Mouse (Mus musculus) limb, embryonic 15.5 days (tissue): ENCODE measurements at regions not wholly inside any gene's neighbourhood (a gene's known extent, or its start where the extent isn't known, plus 50 kb on each side); places are given as distances from the start of the nearest gene placed in this dataset.
A peak's percentile ranks its signal among the peaks of the same experiment; 100 is the strongest.

Experiments used
- ATAC-seq: fragments of 200-750 bp; cut with Nextera tagmentation; 2 replicates; pipeline ENCODE4 v1.8.0; 2017; ENCODE audit warnings: low read depth, moderate TSS enrichment; ENCODE audit not compliant: insufficient number of reproducible peaks, low FRiP score, low TSS enrichment
- H3K27ac ChIP-seq: fragments of 300-500 bp; sonication (generic); 2 replicates; pipeline ENCODE4 v1.5.1; 2015; ENCODE audit warnings: moderate library complexity, mild to moderate bottlenecking, inconsistent platforms
- H3K27me3 ChIP-seq: fragments of 300-500 bp; sonication (generic); 2 replicates; pipeline ENCODE4 v1.6.1; 2015; ENCODE audit warnings: inconsistent platforms
- H3K36me3 ChIP-seq: fragments of 300-500 bp; sonication (generic); 2 replicates; pipeline ENCODE4 v1.6.1; 2015; ENCODE audit warnings: inconsistent platforms
- H3K4me1 ChIP-seq: fragments of 300-500 bp; sonication (generic); 2 replicates; pipeline ENCODE4 v1.6.1; 2015; ENCODE audit warnings: inconsistent platforms
- H3K4me2 ChIP-seq: fragments of 300-500 bp; sonication (generic); 2 replicates; pipeline ENCODE4 v1.6.1; 2015; ENCODE audit warnings: mild to moderate bottlenecking, inconsistent platforms
- H3K4me3 ChIP-seq: fragments of 300-500 bp; sonication (generic); 2 replicates; pipeline ENCODE4 v1.5.1; 2015; ENCODE audit warnings: mild to moderate bottlenecking, inconsistent platforms
- H3K9ac ChIP-seq: fragments of 300-500 bp; sonication (generic); 2 replicates; pipeline ENCODE4 v1.6.1; 2015; ENCODE audit warnings: inconsistent platforms
- H3K9me3 ChIP-seq: fragments of 300-500 bp; sonication (generic); 2 replicates; pipeline ENCODE4 v1.6.1; 2016; ENCODE audit warnings: inconsistent platforms
- WGBS: fragments of 180-500 bp; shearing (Covaris S2); methylation state at CpG from one replicate; pipeline ENCODE4 v1.1.7; 2015; 5-methylcytosine and 5-hydroxymethylcytosine counted together

- Histone ChIP-seq H3K36me3 (no peaks in the 10 kb centered on the region), H3K4me1 (no peaks in the 10 kb centered on the region), H3K9ac (no peak overlapping the region), H3K4me3 (no peak overlapping the region), H3K9me3 (no peaks in the 10 kb centered on the region), H3K27me3 (no peaks in the 10 kb centered on the region), H3K4me2 (no peak overlapping the region), H3K27ac (no peak overlapping the region)
- ATAC-seq, result no peak
- 78% methylated on average over 3 of the region's 3 CpGs for WGBS
Measured at GRCm38 (mm10) chr14:101146746-101147145, 53.4 kb downstream of the Prr30 start.

GRCm38 (mm10) chr14:101137426-101137825 lies 62.7 kb downstream of the Prr30 start:
- peak; percentile 69; the same call in 1 of the 2 replicates for ATAC-seq
- H3K4me2 ChIP-seq, result no peak overlapping the region
- no peak overlapping the region for H3K9ac ChIP-seq
- WGBS, result 36% methylated on average over 6 of the region's 6 CpGs
- H3K4me1 ChIP-seq, result peaks cover 5% of the 10 kb centered on the region; the same call in 1 of the 2 replicates
- no peak overlapping the region for H3K4me3 ChIP-seq
- H3K27me3 ChIP-seq, result no peaks in the 10 kb centered on the region
- no peaks in the 10 kb centered on the region for H3K36me3 ChIP-seq
- H3K27ac ChIP-seq, result no peak overlapping the region
- H3K9me3 ChIP-seq, result no peaks in the 10 kb centered on the region
